Mouse (Mus musculus): Measurements from ENCODE around the gene Ehd1.
A peak's percentile ranks its signal among the peaks of the same experiment; 100 is the strongest.

Gene Ehd1

GRCm38 (mm10) chr19:6333761-6334595, 57.5 kb downstream of the Ehd1 start:
- no peak for DNase-seq (ENCODE audit: low spot score in 2 of 2)

GRCm38 (mm10) chr19:6334673-6335457, 58.3 kb downstream of the Ehd1 start, which contains the start of gene Men1:
Gene Men1, plus strand, starts transcription at chr19:6334979.
- peak; percentile 87 to 92 for DNase-seq (ENCODE audit: low spot score in 2 of 2)

DNA sequence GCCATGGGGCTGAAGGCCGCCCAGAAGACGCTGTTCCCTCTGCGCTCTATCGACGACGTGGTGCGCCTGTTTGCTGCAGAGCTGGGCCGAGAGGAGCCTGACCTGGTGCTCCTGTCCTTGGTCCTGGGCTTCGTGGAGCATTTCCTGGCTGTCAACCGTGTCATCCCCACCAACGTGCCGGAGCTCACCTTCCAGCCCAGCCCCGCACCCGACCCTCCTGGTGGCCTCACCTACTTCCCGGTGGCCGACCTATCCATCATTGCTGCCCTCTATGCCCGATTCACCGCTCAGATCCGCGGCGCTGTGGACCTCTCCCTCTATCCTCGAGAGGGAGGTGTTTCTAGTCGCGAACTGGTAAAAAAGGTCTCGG, 58.9 kb downstream of the Ehd1 start:
- peak in 1 of 2 experiments; percentile 41 for DNase-seq (ENCODE audit: low spot score in 2 of 2)

GRCm38 (mm10) chr19:6336920-6337319, 60.4 kb downstream of the Ehd1 start:
- DNase-seq (ENCODE audit: low spot score in 2 of 2) = no peak

DNA sequence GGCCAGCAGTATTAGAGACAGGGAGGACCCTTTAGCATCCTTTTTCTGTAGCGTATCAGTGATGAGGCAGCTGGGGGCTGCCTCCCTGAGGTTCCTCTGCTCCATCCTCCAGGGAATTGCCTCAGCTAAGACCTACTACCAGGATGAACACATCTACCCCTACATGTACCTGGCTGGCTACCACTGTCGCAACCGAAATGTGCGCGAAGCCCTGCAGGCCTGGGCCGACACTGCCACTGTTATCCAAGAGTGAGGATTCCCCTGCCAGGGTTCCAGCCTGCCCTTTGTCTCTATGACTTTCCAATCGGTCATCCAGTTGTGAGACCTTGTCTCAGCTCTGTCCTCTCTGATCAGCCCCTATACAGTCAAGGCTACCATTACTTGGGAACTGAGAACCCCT, 61.6 kb downstream of the Ehd1 start:
- DNase-seq (ENCODE audit: low spot score in 2 of 2) = no peak

DNA sequence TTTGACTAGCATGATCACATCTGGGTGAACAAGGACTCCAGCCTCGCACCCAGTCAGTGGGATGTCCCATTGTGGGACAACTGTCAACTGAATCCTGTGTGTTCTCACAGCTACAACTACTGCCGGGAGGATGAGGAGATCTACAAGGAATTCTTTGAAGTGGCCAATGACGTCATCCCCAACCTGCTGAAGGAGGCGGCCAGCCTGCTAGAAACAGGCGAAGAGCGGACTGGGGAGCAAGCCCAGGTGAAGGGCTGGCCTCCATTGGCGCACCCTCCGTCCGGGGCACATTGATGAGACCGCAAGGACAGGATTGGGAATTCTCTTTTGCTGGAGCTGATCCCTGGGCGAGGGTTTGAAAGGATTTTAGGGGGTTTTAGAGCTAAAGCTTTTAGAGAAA, 62.2 kb downstream of the Ehd1 start:
- no peak for DNase-seq (ENCODE audit: low spot score in 2 of 2)

- DNase-seq (ENCODE audit: low spot score in 2 of 2) = no peak
Observed at GRCm38 (mm10) chr19:6339191-6339590, 62.7 kb downstream of the Ehd1 start.

- peak; percentile 81 to 87 for DNase-seq (ENCODE audit: low spot score in 2 of 2)
Observed at GRCm38 (mm10) chr19:6339890-6340504, 63.5 kb downstream of the Ehd1 start.

DNA sequence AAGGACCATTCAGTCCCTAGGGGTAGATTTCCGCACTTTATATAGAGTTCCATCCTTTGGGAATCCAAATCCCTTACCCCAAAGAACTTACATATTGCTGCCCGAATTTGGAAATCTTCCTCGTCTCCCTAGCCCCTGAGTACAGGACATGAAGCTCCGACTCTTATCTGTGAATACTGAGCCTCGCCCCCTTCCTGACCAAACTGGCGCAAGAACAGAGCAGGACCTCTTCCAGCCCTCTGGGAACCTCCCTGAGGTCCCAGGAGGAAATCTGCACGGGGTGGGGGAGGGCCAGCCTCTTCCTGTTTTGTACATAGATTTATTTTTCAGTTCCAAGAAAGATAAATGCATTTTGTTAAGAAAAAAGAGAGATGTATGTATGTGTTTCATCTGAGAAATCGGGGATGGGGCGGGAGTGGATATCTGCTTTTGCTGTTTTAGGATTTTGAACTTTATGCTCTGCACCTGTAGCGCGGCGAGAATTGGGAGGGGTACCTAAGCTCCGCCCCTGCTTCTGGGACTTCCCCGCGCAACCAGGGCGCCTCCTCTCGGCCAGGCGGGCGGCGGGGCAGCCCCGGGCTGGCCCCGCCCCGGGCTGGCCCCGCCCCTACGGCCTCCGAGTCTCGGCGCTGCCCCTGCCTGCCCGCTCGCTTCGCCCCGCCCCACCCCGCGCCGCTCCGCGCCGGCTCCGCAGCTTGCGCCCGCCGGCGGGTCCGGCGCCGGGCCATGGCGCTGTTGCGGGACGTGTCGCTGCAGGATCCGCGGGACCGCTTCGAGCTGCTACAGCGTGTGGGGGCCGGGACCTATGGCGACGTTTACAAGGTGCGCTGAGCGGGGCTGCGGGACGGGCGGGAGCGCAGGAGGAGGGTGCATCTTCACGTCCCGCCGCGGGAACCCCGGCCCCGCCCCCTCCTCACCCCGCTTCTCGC, 64.3 kb downstream of the Ehd1 start, which contains the start of gene Map4k2:
TSS of gene Map4k2 (plus strand) at position 612 of the 929 bp plus-strand sequence.
- DNase-seq (ENCODE audit: low spot score in 2 of 2) = peak; percentile 91 to 97

DNA sequence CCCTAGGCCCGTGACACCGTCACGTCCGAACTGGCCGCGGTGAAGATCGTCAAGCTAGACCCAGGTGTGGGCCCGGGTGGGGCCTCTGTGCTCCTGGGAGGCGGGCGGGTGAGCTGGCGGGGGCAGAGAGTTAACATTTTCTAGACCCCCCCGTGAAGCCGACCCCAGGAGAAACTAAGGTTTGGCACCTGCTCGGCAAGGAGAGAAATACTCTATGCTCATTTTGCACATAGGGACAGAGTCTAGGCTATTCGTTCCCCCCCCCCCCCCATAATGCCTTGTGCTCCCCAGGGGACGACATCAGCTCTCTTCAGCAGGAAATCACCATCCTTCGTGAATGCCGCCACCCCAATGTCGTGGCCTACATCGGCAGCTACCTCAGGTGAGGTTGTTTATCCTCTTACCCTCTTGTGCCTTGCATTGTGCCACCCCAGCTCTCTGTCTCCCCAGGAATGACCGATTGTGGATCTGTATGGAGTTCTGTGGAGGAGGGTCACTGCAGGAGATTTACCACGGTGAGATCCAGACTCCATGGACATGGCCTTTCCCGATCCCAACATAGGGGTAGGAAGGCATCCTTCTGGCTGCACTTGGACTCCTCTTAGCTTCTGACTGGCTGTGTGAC, 65.0 kb downstream of the Ehd1 start:
- DNase-seq (ENCODE audit: low spot score in 2 of 2) = no peak

- peak in 1 of 2 experiments; percentile 67 for DNase-seq (ENCODE audit: low spot score in 2 of 2)
Observed at GRCm38 (mm10) chr19:6342276-6342933, 65.9 kb downstream of the Ehd1 start.

- DNase-seq (ENCODE audit: low spot score in 2 of 2) = peak in 1 of 2 experiments; percentile 62
Observed at GRCm38 (mm10) chr19:6343066-6343925, 66.8 kb downstream of the Ehd1 start.

DNA sequence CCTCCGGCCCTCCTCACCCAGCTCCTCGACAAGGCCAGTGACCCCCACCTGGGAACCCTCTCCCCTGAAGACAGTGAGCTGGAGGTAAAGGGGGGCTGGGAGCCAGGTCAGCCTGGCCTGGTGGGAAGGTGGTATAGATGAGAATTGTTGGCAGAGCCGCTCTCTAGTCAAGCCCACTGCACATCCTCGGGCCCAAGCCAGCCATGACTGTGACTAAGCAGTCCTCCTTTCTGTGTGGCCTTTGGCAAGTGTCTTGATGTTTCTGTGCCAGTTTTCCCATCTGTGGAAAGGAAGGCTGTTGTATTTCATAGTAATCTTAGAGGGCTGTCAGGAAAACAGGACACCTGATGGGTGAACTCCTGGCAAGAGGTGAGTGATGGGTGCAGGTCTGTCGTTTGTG, 67.5 kb downstream of the Ehd1 start:
- no peak for DNase-seq (ENCODE audit: low spot score in 2 of 2)

- no peak for DNase-seq (ENCODE audit: low spot score in 2 of 2)
Observed at GRCm38 (mm10) chr19:6346023-6346422, 69.5 kb downstream of the Ehd1 start.

DNA sequence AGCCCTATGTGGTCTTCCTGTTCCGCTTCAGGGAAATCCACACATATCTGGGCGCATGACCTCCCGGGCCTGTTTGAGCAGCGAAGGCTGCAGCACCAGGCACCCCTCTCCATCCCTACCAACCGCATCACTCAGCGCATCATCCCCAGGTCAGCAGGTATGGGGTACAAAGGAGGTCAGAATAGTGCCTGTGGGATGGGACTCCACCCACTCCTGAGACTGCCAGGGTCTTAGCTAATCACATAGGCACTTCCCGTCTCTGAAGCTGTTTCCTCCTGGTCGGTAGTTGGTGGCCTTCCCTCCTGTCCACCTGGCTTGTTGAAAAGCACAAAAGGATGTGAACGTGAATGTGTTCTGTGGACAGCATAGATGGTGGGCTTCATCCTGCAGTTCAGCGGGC, 70.1 kb downstream of the Ehd1 start:
- no peak for DNase-seq (ENCODE audit: low spot score in 2 of 2)

GRCm38 (mm10) chr19:6347615-6348014, 71.1 kb downstream of the Ehd1 start:
- no peak for DNase-seq (ENCODE audit: low spot score in 2 of 2)

GRCm38 (mm10) chr19:6348717-6349116, 72.2 kb downstream of the Ehd1 start:
- peak in 1 of 2 experiments; percentile 10 for DNase-seq (ENCODE audit: low spot score in 2 of 2)

DNA sequence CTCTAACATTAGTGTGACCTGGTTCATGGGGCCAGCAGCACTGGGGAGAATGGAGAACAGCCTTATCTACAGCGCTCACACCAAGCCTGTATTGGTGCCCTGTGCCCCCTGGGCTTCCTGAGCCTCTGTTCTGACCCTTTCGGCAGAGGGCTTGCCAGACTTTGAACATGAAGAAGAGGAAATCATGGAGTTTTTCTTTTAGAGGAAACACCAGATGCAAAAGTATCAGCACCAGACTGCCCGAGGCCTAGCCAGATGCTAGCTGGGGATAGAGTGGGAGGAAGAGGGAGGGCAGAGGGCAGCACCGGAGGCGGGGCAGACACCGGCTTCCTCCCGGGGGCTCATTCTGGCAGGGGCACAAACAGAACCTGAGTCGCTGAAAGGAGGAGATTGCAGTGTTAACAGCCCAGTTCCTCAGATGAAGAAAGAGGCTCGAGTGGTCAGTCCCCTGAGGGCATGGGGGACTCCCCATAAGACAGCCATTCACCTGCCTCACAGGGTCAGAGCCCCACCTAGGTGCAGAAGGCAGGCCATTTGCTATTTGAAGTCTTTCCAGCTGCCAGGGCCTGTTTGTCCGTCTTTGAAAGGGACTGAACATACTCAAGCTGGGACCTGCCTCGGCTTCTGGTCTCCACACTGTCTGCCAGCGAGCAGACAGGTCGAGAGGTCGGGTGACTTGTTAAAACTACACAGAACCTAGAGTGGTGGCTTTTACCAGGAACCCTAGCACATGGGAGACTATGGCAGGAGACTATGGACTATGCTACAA, 72.9 kb downstream of the Ehd1 start:
- peak in 1 of 2 experiments; percentile 27 for DNase-seq (ENCODE audit: low spot score in 2 of 2)

Data from spleen, postnatal 4 days (tissue).